Mouse (Mus musculus): ENCODE measurements around the gene Mfsd10. TPM values are rescaled to one million over a fixed set of nuclear protein-coding genes. Genes with fewer than 3 reads are reported as not detected.

Gene Mfsd10
- polyA plus RNA-seq, 1 experiment from 2014 or later: 86.9 TPM

GRCm38 (mm10) chr5:34641991-34642390, 5.0 kb upstream of the Mfsd10 start:
- no peak for TF ChIP-seq CTCF (IDR thresholded peaks at IDR 0.05; ENCODE audit: low read depth)
- Histone ChIP-seq H3K4me3 (replicated peaks; ENCODE audit: low read depth, low read length) (no peak overlapping the region), H3K4me1 (replicated peaks; ENCODE audit: insufficient read depth, low read length) (0 out of 2 replicates have a peak, but pooled peaks cover 4% of the 10 kb centered on the region), H3K9ac (ENCODE audit: low read depth, low read length) (no peak overlapping the region), H3K4me2 (ENCODE audit: low read length) (no peak overlapping the region), H3K9me3 (replicated peaks; ENCODE audit: low read length) (no peaks in the 10 kb centered on the region), H3K27ac (no peak overlapping the region), H3K36me3 (ENCODE audit: insufficient read depth, low read length) (peaks cover 68% of the 10 kb centered on the region), H3K27me3 (ENCODE audit: insufficient read depth, low read length) (no peaks in the 10 kb centered on the region)
- ATAC-seq (replicated peaks; ENCODE audit: low FRiP score, low read depth): no peak
- no peak for DNase-seq (ENCODE audit: low spot score)
- 82% methylated on average over 3 of the region's 3 CpGs for WGBS

DNA sequence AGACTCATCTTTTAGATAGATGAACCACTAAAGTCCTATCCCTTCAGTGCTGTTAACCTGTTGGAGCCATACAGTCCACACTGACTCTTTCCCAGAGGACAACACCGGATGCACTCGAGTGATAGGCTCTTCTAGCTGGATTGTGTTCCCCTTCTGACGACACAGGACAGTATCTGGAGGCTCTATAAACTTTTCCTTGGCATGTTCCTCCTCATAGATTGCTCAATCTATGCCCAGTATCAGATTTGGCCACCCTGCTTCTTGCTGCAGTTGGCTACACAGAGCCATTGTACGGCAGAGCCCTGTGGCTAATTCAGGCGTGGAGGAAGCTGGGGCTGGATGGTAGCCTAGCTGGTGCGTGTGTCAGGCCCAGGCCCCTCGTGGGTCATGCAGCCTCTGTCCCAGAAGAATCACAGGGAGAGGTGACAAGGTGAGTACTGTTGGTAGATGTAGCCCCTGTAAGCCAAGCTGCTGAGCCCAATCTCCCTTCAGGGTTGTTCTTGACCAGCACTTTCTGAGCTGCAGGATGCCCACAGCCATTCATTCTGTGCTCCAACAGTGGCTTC, 662 bp upstream of the Mfsd10 start:
- H3K4me2 ChIP-seq (ENCODE audit: low read length): peak overlapping the region; percentile 75; the same call in 1 of the 2 replicates
- 0 out of 2 replicates have a peak overlapping the region, but pooled peaks have one; percentile 62 for H3K9ac ChIP-seq (ENCODE audit: low read depth, low read length)
- TF ChIP-seq CTCF (IDR thresholded peaks at IDR 0.05; ENCODE audit: low read depth): no peak
- no peak overlapping the region for H3K27ac ChIP-seq
- no peaks in the 10 kb centered on the region for H3K27me3 ChIP-seq (ENCODE audit: insufficient read depth, low read length)
- peaks cover 14% of the 10 kb centered on the region; the same call in 1 of the 2 replicates for H3K4me1 ChIP-seq (replicated peaks; ENCODE audit: insufficient read depth, low read length)
- H3K36me3 ChIP-seq (ENCODE audit: insufficient read depth, low read length): peaks cover 49% of the 10 kb centered on the region
- no peak for ATAC-seq (replicated peaks; ENCODE audit: low FRiP score, low read depth)
- no peak for DNase-seq (ENCODE audit: low spot score)
- no peaks in the 10 kb centered on the region for H3K9me3 ChIP-seq (replicated peaks; ENCODE audit: low read length)
- WGBS: 85% methylated on average over 7 of the region's 7 CpGs
- H3K4me3 ChIP-seq (replicated peaks; ENCODE audit: low read depth, low read length): peak overlapping the region; percentile 50; the same call in 1 of the 2 replicates

- no peak for DNase-seq (ENCODE audit: low spot score)
- Histone ChIP-seq H3K4me1 (replicated peaks; ENCODE audit: insufficient read depth, low read length) (peaks cover 14% of the 10 kb centered on the region; the same call in 1 of the 2 replicates), H3K9me3 (replicated peaks; ENCODE audit: low read length) (no peaks in the 10 kb centered on the region), H3K36me3 (ENCODE audit: insufficient read depth, low read length) (peaks cover 52% of the 10 kb centered on the region), H3K9ac (ENCODE audit: low read depth, low read length) (peak overlapping the region; percentile 62), H3K27me3 (ENCODE audit: insufficient read depth, low read length) (no peaks in the 10 kb centered on the region), H3K27ac (peak overlapping the region; percentile 83; the same call in 1 of the 2 replicates), H3K4me2 (ENCODE audit: low read length) (peak overlapping the region; percentile 75), H3K4me3 (replicated peaks; ENCODE audit: low read depth, low read length) (peak overlapping the region; percentile 50)
- WGBS: 61% methylated on average over 10 of the region's 10 CpGs
- no peak for ATAC-seq (replicated peaks; ENCODE audit: low FRiP score, low read depth)
- TF ChIP-seq CTCF (IDR thresholded peaks at IDR 0.05; ENCODE audit: low read depth): no peak
These were observed 1.3 kb downstream of the Mfsd10 start for GRCm38 (mm10) chr5:34635665-34636192.

DNA sequence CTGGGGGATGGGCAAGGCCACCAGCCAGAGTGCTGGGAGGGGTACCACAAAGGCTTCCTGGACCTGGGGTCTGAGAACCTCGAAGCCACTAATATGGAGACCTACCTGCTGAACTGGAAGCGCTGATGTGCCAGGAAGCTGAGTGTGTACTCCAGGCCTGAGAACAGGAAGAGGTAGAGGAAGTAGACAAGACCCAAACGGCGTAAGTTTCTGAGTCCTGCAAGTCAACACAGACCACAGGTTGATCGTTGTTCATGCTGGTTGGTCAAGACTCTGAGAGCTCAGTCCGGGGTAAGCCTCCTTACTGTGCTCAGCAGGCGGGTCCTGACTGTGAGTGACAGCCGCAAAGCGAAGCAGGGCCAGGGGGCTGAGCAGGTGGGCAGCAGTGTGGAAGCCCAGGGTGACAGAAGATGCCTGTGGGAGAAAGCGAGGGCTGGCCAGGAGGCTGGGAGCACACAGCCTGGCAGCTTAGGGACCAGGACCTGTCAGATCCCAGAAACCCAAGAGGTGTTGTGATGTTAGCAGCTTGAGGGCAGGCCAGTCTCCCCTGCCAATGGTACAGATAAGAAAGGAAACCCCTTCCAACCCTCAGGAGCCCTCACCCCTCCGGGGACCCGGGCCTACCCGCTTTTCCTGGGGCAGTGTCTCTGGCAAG, 2.1 kb downstream of the Mfsd10 start:
- Histone ChIP-seq H3K9me3 (replicated peaks; ENCODE audit: low read length) (no peaks in the 10 kb centered on the region), H3K27ac (no peak overlapping the region), H3K9ac (ENCODE audit: low read depth, low read length) (no peak overlapping the region), H3K4me2 (ENCODE audit: low read length) (no peak overlapping the region), H3K27me3 (ENCODE audit: insufficient read depth, low read length) (no peaks in the 10 kb centered on the region), H3K4me3 (replicated peaks; ENCODE audit: low read depth, low read length) (no peak overlapping the region), H3K4me1 (replicated peaks; ENCODE audit: insufficient read depth, low read length) (peaks cover 14% of the 10 kb centered on the region; the same call in 1 of the 2 replicates), H3K36me3 (ENCODE audit: insufficient read depth, low read length) (peaks cover 53% of the 10 kb centered on the region)
- DNase-seq (ENCODE audit: low spot score) (no peak), ATAC-seq (replicated peaks; ENCODE audit: low FRiP score, low read depth) (no peak)
- 87% methylated on average over 13 of the region's 13 CpGs for WGBS
- TF ChIP-seq CTCF (IDR thresholded peaks at IDR 0.05; ENCODE audit: low read depth): no peak

GRCm38 (mm10) chr5:34633641-34634040, 3.4 kb downstream of the Mfsd10 start:
- no peak overlapping the region for H3K9ac ChIP-seq (ENCODE audit: low read depth, low read length)
- no peak for DNase-seq (ENCODE audit: low spot score)

GRCm38 (mm10) chr5:34632996-34633395, 4.0 kb downstream of the Mfsd10 start:
- WGBS: 94% methylated on average over 2 of the region's 2 CpGs
- no peaks in the 10 kb centered on the region for H3K9me3 ChIP-seq (replicated peaks; ENCODE audit: low read length)
- no peak for ATAC-seq (replicated peaks; ENCODE audit: low FRiP score, low read depth)
- peaks cover 14% of the 10 kb centered on the region; the same call in 1 of the 2 replicates for H3K4me1 ChIP-seq (replicated peaks; ENCODE audit: insufficient read depth, low read length)
- H3K27me3 ChIP-seq (ENCODE audit: insufficient read depth, low read length): no peaks in the 10 kb centered on the region
- no peak overlapping the region for H3K9ac ChIP-seq (ENCODE audit: low read depth, low read length)
- no peak overlapping the region for H3K4me2 ChIP-seq (ENCODE audit: low read length)
- H3K4me3 ChIP-seq (replicated peaks; ENCODE audit: low read depth, low read length): no peak overlapping the region
- H3K27ac ChIP-seq: no peak overlapping the region
- no peak for DNase-seq (ENCODE audit: low spot score)
- TF ChIP-seq CTCF (IDR thresholded peaks at IDR 0.05; ENCODE audit: low read depth): no peak
- H3K36me3 ChIP-seq (ENCODE audit: insufficient read depth, low read length): peaks cover 50% of the 10 kb centered on the region

More at GRCm38 (mm10) chr5:34633641-34634040, 3.4 kb downstream of the Mfsd10 start:
- Histone ChIP-seq H3K4me3 (replicated peaks; ENCODE audit: low read depth, low read length) (no peak overlapping the region), H3K9me3 (replicated peaks; ENCODE audit: low read length) (no peaks in the 10 kb centered on the region), H3K27me3 (ENCODE audit: insufficient read depth, low read length) (no peaks in the 10 kb centered on the region), H3K36me3 (ENCODE audit: insufficient read depth, low read length) (peaks cover 50% of the 10 kb centered on the region), H3K27ac (no peak overlapping the region), H3K4me2 (ENCODE audit: low read length) (no peak overlapping the region), H3K4me1 (replicated peaks; ENCODE audit: insufficient read depth, low read length) (peaks cover 14% of the 10 kb centered on the region; the same call in 1 of the 2 replicates)
- TF ChIP-seq CTCF (IDR thresholded peaks at IDR 0.05; ENCODE audit: low read depth): no peak
- 73% methylated on average over 4 of the region's 4 CpGs for WGBS
- no peak for ATAC-seq (replicated peaks; ENCODE audit: low FRiP score, low read depth)

Measured in kidney, postnatal 0 days (tissue).